Mouse (Mus musculus) hindbrain, embryonic 15.5 days (tissue): ENCODE data around the gene Gm17727. TPM values are rescaled to one million over a fixed set of nuclear protein-coding genes. Genes with fewer than 3 reads are reported as not detected.
"Not testable (repeated sequence)": the region's sequence is repeated elsewhere in the genome, so short reads cannot be mapped to it uniquely, and the experiment has no call there.

ENCODE experiments used
- ATAC-seq: fragments of 200-750 bp; cut with Nextera tagmentation; 2 replicates; pipeline ENCODE4 v1.8.0; 2017; ENCODE audit warnings: low read depth, moderate number of reproducible peaks, moderate TSS enrichment; ENCODE audit not compliant: low FRiP score
- H3K27ac ChIP-seq: fragments of 300-500 bp; sonication (generic); replicated peaks from 2 replicates; pipeline ENCODE4 v1.5.1; 2015; ENCODE audit warnings: mild to moderate bottlenecking, inconsistent platforms
- H3K27me3 ChIP-seq: fragments of 300-500 bp; sonication (generic); 2 replicates; pipeline ENCODE4 v1.6.1; 2015; ENCODE audit warnings: control low read depth, inconsistent platforms
- H3K36me3 ChIP-seq: fragments of 300-500 bp; sonication (generic); 2 replicates; pipeline ENCODE4 v1.6.1; 2015; ENCODE audit warnings: control low read depth, inconsistent platforms
- H3K4me1 ChIP-seq: fragments of 300-500 bp; sonication (generic); replicated peaks from 2 replicates; pipeline ENCODE4 v1.6.1; 2015; ENCODE audit warnings: control low read depth, inconsistent platforms
- H3K4me2 ChIP-seq: fragments of 300-500 bp; sonication (generic); 2 replicates; pipeline ENCODE4 v1.6.1; 2015; ENCODE audit warnings: moderate library complexity, mild to moderate bottlenecking, inconsistent platforms
- H3K4me3 ChIP-seq: fragments of 300-500 bp; sonication (generic); 2 replicates; pipeline ENCODE4 v1.5.1; 2015; ENCODE audit warnings: mild to moderate bottlenecking, inconsistent platforms
- H3K9ac ChIP-seq: fragments of 300-500 bp; sonication (generic); 2 replicates; pipeline ENCODE4 v1.6.1; 2015; ENCODE audit warnings: inconsistent platforms
- H3K9me3 ChIP-seq: fragments of 300-500 bp; sonication (generic); 2 replicates; pipeline ENCODE4 v1.6.1; 2016; ENCODE audit warnings: control low read depth, inconsistent platforms
- WGBS: fragments of 180-500 bp; shearing (Covaris S2); methylation state at CpG from one replicate; pipeline ENCODE4 v1.1.7; 2015; 5-methylcytosine and 5-hydroxymethylcytosine counted together
- polyA plus RNA-seq: library from polyadenylated mRNA; unstranded; fragments of >200 nt; fragmentation: Nextera tagmentation; extraction: Ambion mirVana; gene quantifications from 2 replicates; pipeline ENCODE4 v1.2.1, GENCODE M21; 2015

The Gm17727 gene
- not detected in 2 replicates for polyA plus RNA-seq

DNA sequence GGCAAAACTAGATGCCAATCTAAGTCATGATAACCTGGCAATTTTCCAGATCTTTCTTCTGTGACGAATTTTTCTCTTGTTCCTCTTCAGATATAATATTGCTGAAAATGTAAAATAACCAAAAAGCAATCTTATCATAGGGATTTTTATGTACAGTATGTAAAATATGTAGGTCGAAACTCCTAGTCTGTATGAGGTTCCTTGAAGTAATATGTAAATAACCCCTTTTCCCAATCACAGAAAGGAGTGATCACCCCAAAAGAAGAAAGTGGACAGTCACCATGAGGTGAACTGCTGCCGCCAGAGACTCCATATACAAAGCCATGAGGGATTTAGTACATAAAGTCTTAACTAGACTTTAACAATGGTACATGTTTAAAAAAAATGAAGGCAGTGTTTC lies at the start of gene Gm17727:
Gene Gm17727 (minus strand): TSS at position 101 of the 400 bp plus-strand sequence.
- H3K9me3 ChIP-seq = peaks cover 8% of the 10 kb centered on the region
- no peaks in the 10 kb centered on the region for H3K27me3 ChIP-seq
- no peaks in the 10 kb centered on the region for H3K36me3 ChIP-seq
- H3K4me2 ChIP-seq = no peak within 1 kb of the TSS
- ATAC-seq = no peak
- 67% methylated on average over 3 of the region's 3 CpGs for WGBS
- H3K4me3 ChIP-seq = no peak within 1 kb of the TSS
- H3K4me1 ChIP-seq = no peaks in the 10 kb centered on the region
- H3K9ac ChIP-seq = no peak within 1 kb of the TSS
- H3K27ac ChIP-seq = no peak within 1 kb of the TSS

DNA sequence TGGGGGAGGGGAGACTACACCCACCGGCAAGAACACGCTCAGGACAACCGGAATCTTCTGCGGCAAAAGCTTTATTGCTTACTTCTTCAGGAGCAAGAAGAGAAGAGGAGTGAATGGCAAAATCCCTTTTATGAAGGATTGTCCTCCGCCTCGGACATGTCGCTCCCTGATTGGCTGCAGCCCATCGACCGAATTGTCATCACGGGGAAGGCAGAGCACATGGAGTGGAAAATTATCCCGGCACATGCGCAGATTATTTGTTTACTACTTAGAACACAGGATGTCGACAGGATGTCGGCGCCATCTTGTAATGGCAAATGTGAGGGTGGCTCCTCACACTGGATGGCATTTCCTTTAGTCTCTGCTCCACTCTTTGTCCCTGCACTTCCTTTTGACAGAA lies 40.0 kb upstream of the Gm17727 start:
- H3K27me3 ChIP-seq, H3K27ac ChIP-seq, H3K4me1 ChIP-seq, H3K4me2 ChIP-seq, H3K36me3 ChIP-seq, H3K9ac ChIP-seq, H3K4me3 ChIP-seq, ATAC-seq: not testable (repeated sequence)
- H3K9me3 ChIP-seq = peaks cover 14% of the 10 kb centered on the region; the same call in 1 of the 2 replicates
- 94% methylated on average over 15 of the region's 15 CpGs for WGBS

DNA sequence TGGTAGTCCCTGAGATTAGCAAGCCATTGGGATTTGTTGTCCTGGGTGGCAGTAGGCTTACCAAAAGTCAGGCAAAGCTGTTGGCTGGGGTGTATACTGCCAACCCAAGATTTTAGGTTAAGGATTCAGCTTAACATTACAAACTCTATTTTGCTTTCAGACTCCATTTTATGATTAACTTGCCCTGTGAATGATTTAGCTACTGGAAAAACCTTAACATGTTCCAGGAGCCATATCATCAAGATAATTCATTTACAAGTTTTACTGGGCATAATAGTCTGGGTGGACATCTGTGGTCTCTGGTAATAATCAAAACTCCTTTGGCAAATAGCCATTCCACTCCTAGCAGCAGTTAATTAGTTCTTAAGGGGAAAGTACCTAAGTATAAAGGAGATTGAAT lies 20.2 kb upstream of the Gm17727 start:
- Histone ChIP-seq H3K36me3 (no peaks in the 10 kb centered on the region), H3K4me2 (no peak overlapping the region), H3K4me3 (no peak overlapping the region), H3K4me1 (no peaks in the 10 kb centered on the region), H3K27me3 (no peaks in the 10 kb centered on the region), H3K9ac (no peak overlapping the region), H3K27ac (no peak overlapping the region), H3K9me3 (peaks cover 14% of the 10 kb centered on the region)
- ATAC-seq = no peak

DNA sequence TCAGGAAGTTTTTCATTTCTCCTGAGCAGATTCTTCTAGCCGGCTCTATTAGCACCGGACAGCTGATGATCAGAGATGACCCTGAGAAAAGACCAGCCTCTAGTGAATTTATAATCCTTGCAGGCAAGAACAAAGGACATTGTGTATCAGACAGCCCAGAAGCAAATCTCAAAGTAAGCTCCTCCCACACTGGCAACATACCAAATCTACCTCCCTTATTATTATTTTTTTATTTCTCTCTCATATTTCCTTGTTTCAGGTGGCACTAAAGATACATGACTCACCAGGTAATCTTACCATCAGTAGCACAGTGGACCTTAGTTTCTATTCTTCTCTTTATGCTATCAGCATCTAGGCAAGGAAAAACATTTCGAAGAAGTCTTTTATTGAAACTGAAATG lies 12.1 kb upstream of the Gm17727 start, which contains the start of the genes Gm27235 and D730048I06Rik:
Gene Gm27235 (minus strand): TSS at position 101 of the 400 bp plus-strand sequence.
Gene D730048I06Rik (minus strand): TSS at position 112 of the 400 bp plus-strand sequence.
- H3K27me3 ChIP-seq = no peaks in the 10 kb centered on the region
- H3K9me3 ChIP-seq = no peaks in the 10 kb centered on the region; the same call in 1 of the 2 replicates
- H3K4me3 ChIP-seq = no peak within 1 kb of the TSS
- H3K4me2 ChIP-seq = no peak within 1 kb of the TSS
- WGBS = 90% methylated on average over 3 of the region's 3 CpGs
- no peak within 1 kb of the TSS for H3K27ac ChIP-seq
- H3K36me3 ChIP-seq = no peaks in the 10 kb centered on the region
- ATAC-seq = no peak
- H3K9ac ChIP-seq = no peak within 1 kb of the TSS
- no peaks in the 10 kb centered on the region for H3K4me1 ChIP-seq

DNA sequence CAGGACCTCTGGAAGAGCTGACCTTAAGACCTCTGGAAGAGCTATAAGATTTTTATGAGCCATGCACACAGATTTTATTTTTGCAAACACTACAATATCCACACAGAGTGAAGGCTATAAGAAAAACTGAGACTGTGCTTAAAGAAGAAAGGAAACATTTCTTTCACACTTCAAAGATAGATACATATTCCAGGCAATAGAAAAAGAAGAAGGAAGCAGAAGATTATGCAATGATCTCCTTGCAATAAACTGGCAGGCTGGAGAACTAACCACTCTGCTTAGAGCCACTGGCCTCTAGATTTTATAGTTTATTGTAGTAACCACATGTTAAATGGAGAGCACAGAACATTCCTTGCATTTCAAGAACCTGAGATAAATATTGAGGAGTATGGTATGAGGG lies 21.1 kb downstream of the Gm17727 start:
- no peaks in the 10 kb centered on the region for H3K36me3 ChIP-seq
- H3K4me2 ChIP-seq = no peak overlapping the region
- no peak for ATAC-seq
- H3K9ac ChIP-seq = no peak overlapping the region
- no peak overlapping the region for H3K4me3 ChIP-seq
- H3K27ac ChIP-seq = no peak overlapping the region
- no peaks in the 10 kb centered on the region for H3K9me3 ChIP-seq
- no peaks in the 10 kb centered on the region for H3K27me3 ChIP-seq
- no peaks in the 10 kb centered on the region for H3K4me1 ChIP-seq

DNA sequence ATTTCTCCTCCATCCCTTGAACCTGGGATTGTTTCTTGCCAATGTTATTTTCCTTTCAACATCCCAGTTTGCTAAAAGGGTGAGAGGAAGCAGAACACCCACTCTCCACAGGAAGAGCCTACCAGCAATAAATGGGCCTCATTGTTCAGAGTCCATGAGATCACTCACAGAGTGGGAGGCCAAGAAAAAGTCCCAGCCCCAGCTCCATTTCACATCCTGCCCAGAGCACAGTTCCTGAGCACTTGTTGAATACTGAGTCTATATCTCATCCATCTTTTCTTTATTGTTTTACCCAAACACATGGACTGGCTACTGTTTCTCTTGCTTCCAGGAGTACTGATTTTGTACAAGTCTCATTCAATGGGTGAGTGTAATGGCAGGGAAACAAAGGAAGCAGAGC lies 37.2 kb downstream of the Gm17727 start, which contains the start of gene Gm17677:
Gene Gm17677 (plus strand): TSS at position 301 of the 400 bp plus-strand sequence.
- H3K27me3 ChIP-seq = no peaks in the 10 kb centered on the region
- no peak within 1 kb of the TSS for H3K9ac ChIP-seq
- no peak within 1 kb of the TSS for H3K4me2 ChIP-seq
- ATAC-seq = no peak
- no peak within 1 kb of the TSS for H3K4me3 ChIP-seq
- H3K27ac ChIP-seq = no peak within 1 kb of the TSS
- H3K4me1 ChIP-seq = no peaks in the 10 kb centered on the region
- H3K9me3 ChIP-seq = 0 out of 2 replicates have a peak, but pooled peaks cover 3% of the 10 kb centered on the region
- H3K36me3 ChIP-seq = no peaks in the 10 kb centered on the region

Other genes with a start within 250 kb of the Gm17727 start
- gene Ddx25, start 219.6 kb downstream of the Gm17727 start, polyA plus RNA-seq = 26.4 and 28.7 TPM in 2 replicates
- gene Pus3, start 219.5 kb downstream of the Gm17727 start, polyA plus RNA-seq = 15.6 and 16.6 TPM in 2 replicates
- gene Pate2, start 207.8 kb downstream of the Gm17727 start, polyA plus RNA-seq = 0.94 and 0.97 TPM in 2 replicates
- gene Hyls1, start 207.7 kb downstream of the Gm17727 start, polyA plus RNA-seq = 15.3 and 16.2 TPM in 2 replicates
- not detected in 2 replicates for gene Pate4, start 166.2 kb downstream of the Gm17727 start, polyA plus RNA-seq
- not detected in 2 replicates for gene Pate3, start 129.9 kb downstream of the Gm17727 start, polyA plus RNA-seq
- 0.09 TPM in 1 of 2 replicates, not detected in the other for gene Pate1, start 90.7 kb downstream of the Gm17727 start, polyA plus RNA-seq
- gene Gm17677, start 37.1 kb downstream of the Gm17727 start, polyA plus RNA-seq = not detected in 2 replicates
- not detected in 2 replicates for gene Gm27235, start 12.0 kb upstream of the Gm17727 start, polyA plus RNA-seq
- not detected in 2 replicates for gene D730048I06Rik, start 12.0 kb upstream of the Gm17727 start, polyA plus RNA-seq
- not detected in 2 replicates for gene 9230110F15Rik, start 66.0 kb upstream of the Gm17727 start, polyA plus RNA-seq
- not detected in 2 replicates for gene 9230113P08Rik, start 130.3 kb upstream of the Gm17727 start, polyA plus RNA-seq